Comparison of ENCODE assay signal across 32 mouse cellular contexts in the genomic region with DNA sequence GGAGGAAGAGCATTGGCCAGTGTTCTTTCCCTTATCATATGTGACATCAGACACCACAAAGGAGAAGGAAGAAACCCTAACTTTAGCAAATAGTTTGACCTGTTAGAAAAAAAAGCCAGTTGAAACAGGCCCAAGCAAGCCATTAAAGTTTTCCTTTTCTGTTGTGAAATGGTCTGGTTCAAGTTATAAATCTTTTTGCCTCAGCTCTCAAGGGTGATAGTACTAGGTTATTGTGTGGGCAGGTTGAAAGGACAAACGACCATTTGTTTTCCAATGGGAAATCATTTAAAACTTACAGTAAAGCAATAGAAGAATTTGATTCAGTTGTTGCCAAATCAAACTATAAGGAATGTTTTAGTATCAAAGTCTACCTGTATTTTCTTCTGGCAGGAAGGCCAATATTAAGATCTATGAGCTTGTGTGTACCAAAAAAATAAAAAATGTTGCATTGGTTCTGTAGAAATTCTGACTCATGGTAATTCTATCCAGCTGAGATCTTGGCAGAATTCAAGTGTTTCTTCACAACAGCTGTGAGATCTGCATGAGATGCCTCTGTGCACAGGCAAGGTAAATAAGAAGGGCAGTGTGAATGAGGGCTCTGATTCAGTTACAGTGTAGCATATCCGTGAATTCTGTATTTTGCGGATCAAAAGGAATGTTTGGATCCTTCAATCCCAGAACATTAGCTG.
DNase-seq lines count a peak whose midpoint lies in the region; ATAC-seq lines count a peak whose summit lies in the region.
"Had no signal": no experiment of that assay in that cellular context is flagged by ENCODE, and none has a peak within 500 bp of the region (broad histone marks: within the 10 kb centered on the region; RNA-seq: fewer than 3 reads in every experiment).

No protein-coding gene starts in this region.

- no peak overlapping the region for H3K4me3 ChIP-seq in kidney, embryonic 16.5 days (ENCODE audit: low read length)
- no peak overlapping the region for H3K4me3 ChIP-seq in kidney, embryonic 15.5 days (replicated peaks)
- H3K4me3 ChIP-seq: erythroblast, embryonic 14.5 days; heart, embryonic 10.5 days; heart, embryonic 15.5 days; hindbrain, embryonic 12.5 days; left cerebral cortex, adult 2 months; limb, embryonic 15.5 days; liver, embryonic 13.5 days; midbrain, embryonic 15.5 days had no signal

- 39% methylated on average over 3 of the region's 3 CpGs for WGBS in kidney, embryonic 16.5 days
- WGBS in kidney, embryonic 15.5 days: 56% methylated on average over 3 of the region's 3 CpGs

- peak; percentile 46; the same call in 1 of the 2 replicates for ATAC-seq in kidney, embryonic 16.5 days (ENCODE audit: low FRiP score, low TSS enrichment)
- no peak; the same call in 1 of the 2 replicates for ATAC-seq in kidney, embryonic 15.5 days (replicated peaks; ENCODE audit: low FRiP score)
- ATAC-seq: forebrain, embryonic 14.5 days; intestine, postnatal 0 days; midbrain, embryonic 15.5 days; Patski had no signal

- H3K4me2 ChIP-seq in kidney, embryonic 16.5 days (replicated peaks; ENCODE audit: low read depth, low read length): no peak overlapping the region
- H3K4me2 ChIP-seq in kidney, embryonic 15.5 days: no peak overlapping the region
- H3K4me2 ChIP-seq: heart, embryonic 15.5 days; hindbrain, embryonic 12.5 days; limb, embryonic 15.5 days; liver, embryonic 13.5 days; midbrain, embryonic 15.5 days had no signal

- H3K27me3 ChIP-seq in kidney, embryonic 16.5 days (ENCODE audit: insufficient read depth, low read length): no peaks in the 10 kb centered on the region
- H3K27me3 ChIP-seq in kidney, embryonic 15.5 days: no peaks in the 10 kb centered on the region
- H3K27me3 ChIP-seq: heart, embryonic 15.5 days; hindbrain, embryonic 12.5 days; limb, embryonic 15.5 days; liver, embryonic 13.5 days; midbrain, embryonic 15.5 days; Patski had no signal

- no peaks in the 10 kb centered on the region for H3K4me1 ChIP-seq in kidney, embryonic 16.5 days (ENCODE audit: insufficient read depth, low read length)
- no peaks in the 10 kb centered on the region for H3K4me1 ChIP-seq in kidney, embryonic 15.5 days
- H3K4me1 ChIP-seq: heart, embryonic 10.5 days; heart, embryonic 15.5 days; hindbrain, embryonic 12.5 days; limb, embryonic 15.5 days; liver, embryonic 13.5 days; midbrain, embryonic 15.5 days had no signal

- no peak overlapping the region for H3K27ac ChIP-seq in kidney, embryonic 16.5 days (ENCODE audit: low read length)
- H3K27ac ChIP-seq in kidney, embryonic 15.5 days: no peak overlapping the region; the same call in 1 of the 2 replicates
- H3K27ac ChIP-seq: heart, embryonic 10.5 days; heart, embryonic 15.5 days; hindbrain, embryonic 12.5 days; left cerebral cortex, adult 2 months; limb, embryonic 15.5 days; liver, embryonic 13.5 days; midbrain, embryonic 15.5 days had no signal

- no peaks in the 10 kb centered on the region for H3K36me3 ChIP-seq in kidney, embryonic 16.5 days (ENCODE audit: insufficient read depth, low read length)
- no peaks in the 10 kb centered on the region for H3K36me3 ChIP-seq in kidney, embryonic 15.5 days
- H3K36me3 ChIP-seq: G1E; heart, embryonic 10.5 days; heart, embryonic 15.5 days; hindbrain, embryonic 12.5 days; limb, embryonic 15.5 days; liver, embryonic 13.5 days; midbrain, embryonic 15.5 days had no signal

- peak; percentile 34 to 58 for DNase-seq in cerebellum, postnatal 10 days
- no peak for DNase-seq in cerebellum, postnatal 4 days (ENCODE audit: low spot score in 2 of 2)
- peak; percentile 28 for DNase-seq in brain, adult 2 months (ENCODE audit: low read depth, low spot score)
- DNase-seq in fibroblast of lung, adult 2 months (ENCODE audit: low read depth): peak; percentile 79
- no peak for DNase-seq in Muller cell, postnatal 12 days (ENCODE audit: inconsistent ontology term)
- DNase-seq: adrenal gland, postnatal 25 days; cerebellum, adult 18-20 months; cerebellum, postnatal 14 days; gastrocnemius, postnatal 25 days; heart, adult 11 months; heart, postnatal 36 days; kidney, postnatal 14 days; liver, embryonic 13.5 days; lung, adult 18-20 months; lung, postnatal 10 days; right cerebral cortex, adult 18-20 months; right cerebral cortex, postnatal 4 days; thymus, adult 2 months; thymus, postnatal 4 days had no signal

- H3K9ac ChIP-seq in kidney, embryonic 16.5 days (replicated peaks; ENCODE audit: low read length): no peak overlapping the region
- H3K9ac ChIP-seq in kidney, embryonic 15.5 days: no peak overlapping the region
- H3K9ac ChIP-seq: heart, embryonic 15.5 days; hindbrain, embryonic 12.5 days; limb, embryonic 15.5 days; liver, embryonic 13.5 days; midbrain, embryonic 15.5 days had no signal

- no peaks in the 10 kb centered on the region for H3K9me3 ChIP-seq in kidney, embryonic 16.5 days (ENCODE audit: low read length)
- H3K9me3 ChIP-seq in kidney, embryonic 15.5 days (replicated peaks): no peaks in the 10 kb centered on the region
- H3K9me3 ChIP-seq: G1E; heart, embryonic 10.5 days; heart, embryonic 15.5 days; hindbrain, embryonic 12.5 days; limb, embryonic 15.5 days; liver, embryonic 13.5 days; midbrain, embryonic 15.5 days had no signal

Comparison
In these comparisons a context has a peak if more than half of its experiments do, and no peak if none do; other contexts are left out.
1. DNase-seq: peak in cerebellum, postnatal 10 days (2 of 2), brain, adult 2 months (single experiment) and fibroblast of lung, adult 2 months (single experiment); none in cerebellum, postnatal 4 days (0 of 2) and Muller cell, postnatal 12 days (single experiment).